Mouse (Mus musculus): ENCODE measurements around the gene Pde8a.

Gene Pde8a

DNA sequence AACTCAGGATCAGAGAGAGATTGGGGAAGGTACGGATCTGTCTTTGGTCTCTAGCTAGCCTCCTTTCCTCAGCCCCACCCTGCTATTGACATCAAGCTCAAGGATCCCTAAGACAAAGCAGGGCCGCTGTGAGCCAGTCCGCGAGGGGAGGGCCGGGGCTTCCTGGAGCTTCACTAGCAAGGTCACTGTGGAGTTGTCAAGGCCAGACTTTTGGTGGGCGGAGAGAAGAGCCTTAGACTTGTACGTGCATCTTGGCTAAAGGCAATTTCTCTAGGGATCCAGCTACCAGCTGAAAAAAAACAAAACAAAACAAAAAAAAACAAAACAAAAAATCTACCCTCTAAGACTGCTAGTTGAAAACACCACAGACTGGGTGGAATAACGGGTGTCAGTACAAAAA, 1.6 kb upstream of the Pde8a start:
- no peak for DNase-seq

DNA sequence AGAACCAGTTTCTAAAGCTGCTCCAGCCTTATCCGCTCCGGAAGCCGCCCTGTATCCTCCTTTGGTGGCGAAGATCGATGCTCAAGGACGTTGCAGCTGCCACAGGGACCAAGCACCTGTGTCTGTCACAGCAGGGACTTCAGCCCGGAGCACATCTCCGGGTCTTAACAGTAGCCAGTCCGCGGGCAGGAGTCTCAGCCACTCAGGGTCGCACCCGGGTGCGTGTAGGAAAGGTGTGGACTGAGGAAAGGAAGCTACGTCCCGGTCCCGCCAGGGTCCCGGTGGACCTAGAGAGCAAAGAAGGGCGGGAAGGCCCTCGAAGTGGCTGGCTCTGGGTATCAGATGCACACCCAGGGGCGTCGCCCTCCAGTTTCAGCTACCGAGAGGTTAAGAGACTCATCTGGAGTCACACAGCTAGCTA, 1.1 kb upstream of the Pde8a start:
- peak; percentile 65 to 73 for DNase-seq

DNA sequence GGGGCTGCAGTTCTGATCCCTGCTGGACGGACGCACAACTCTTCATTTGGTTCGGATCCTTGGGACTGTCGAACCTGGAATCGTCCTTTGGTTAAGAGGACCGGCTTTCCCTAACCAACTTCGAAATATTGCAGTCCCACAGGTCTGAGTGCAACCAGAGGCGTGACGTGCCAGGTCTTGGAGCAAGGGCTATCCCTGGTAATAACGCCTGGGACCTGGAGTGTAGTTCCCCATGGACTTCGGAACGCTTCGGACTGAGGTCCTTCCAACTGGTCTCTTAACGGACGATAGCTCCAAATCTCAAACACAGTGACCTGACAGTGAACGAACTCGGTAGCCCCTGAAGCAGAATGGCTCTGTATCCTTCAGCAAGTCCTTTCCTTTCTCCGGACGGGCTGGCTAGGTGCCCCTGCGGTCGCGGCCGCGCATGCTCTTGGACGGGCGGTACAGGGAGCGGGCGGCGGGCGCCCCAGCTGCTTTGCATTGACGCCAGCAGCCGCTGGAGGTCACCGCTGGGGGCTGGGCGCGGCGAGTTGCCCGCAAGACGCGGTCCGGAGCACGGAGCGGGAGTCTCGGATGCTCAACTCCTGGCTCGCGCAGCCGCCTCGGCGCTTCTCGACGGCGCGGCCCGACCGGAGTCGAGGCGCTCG, 574 bp upstream of the Pde8a start:
- DNase-seq, result peak; percentile 94 to 98

DNA sequence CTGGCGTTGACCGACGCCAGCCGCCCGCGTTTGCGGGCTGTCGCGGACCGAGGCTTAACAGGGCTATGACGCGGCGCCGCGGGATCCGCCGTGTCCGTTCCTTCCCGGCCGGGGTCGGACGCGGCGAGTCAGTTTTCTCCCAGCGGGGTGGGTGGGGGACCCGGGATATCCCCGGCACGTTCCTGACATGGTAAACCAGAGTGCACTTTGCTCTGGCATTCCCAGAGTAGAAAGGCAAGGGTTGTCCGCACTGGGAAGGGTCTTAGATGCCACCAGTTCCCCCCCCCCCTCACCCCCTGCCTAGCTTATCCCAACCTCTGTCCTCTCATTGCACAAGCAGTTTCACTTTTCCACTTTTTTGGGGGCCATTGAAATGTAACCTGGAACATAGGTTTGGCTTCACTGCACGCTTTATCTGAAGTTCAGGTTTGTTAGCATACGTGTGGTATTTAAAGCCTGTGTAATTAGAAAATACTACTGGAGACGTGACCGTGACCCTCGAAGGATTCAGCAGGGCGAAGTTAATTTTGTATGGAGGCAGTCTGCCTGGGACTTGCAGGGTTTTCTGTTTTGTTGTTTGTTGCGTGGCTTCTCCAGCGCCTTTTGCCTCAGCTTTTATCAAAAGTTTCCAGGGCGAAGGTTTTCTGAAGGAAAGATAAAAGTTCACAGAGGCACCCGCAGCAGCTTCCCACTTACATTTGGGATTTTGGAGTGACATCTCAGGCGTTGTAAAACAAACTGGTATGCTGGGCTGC, 934 bp downstream of the Pde8a start:
- DNase-seq, result no peak

DNA sequence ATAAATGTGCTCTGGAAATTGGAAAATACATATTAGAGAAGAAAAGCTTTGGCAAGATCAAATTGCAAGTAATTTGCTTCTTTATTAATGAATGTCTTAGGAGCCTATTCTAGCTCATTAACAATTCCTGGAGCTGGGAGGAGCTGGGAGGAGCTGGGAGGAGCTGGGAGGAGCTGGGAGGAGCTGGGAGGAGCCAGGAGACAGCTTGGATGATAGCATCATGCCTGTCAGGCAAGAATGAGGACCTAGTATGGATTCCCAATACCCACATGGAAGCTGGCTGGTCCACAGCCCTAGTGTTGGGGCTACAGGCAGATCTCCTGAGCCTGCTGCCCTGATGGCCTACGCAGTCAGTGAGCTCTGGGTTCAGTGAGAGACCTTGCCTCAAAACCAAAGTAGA, 2.6 kb downstream of the Pde8a start:
- DNase-seq, result no peak

DNA sequence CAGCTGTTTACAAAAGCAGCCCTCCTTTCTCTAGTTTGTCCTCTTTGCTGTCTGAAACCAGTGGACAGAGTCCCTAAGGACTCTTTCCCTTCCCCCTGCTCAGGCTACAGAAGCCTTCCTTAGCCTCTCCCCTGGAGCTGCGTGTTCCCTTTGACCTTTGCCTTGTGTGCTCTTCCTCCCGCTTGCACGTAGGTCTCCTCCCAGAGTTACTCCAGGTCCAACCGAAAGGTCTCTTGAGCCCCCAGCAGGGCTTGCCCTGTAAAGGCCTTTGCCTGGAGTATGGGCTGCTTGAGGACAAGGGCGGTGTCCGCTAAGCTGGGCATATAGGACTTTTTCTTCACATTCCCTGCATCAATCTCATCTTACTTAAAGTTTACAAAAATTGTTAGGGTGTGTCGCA, 5.9 kb downstream of the Pde8a start:
- no peak for DNase-seq

DNA sequence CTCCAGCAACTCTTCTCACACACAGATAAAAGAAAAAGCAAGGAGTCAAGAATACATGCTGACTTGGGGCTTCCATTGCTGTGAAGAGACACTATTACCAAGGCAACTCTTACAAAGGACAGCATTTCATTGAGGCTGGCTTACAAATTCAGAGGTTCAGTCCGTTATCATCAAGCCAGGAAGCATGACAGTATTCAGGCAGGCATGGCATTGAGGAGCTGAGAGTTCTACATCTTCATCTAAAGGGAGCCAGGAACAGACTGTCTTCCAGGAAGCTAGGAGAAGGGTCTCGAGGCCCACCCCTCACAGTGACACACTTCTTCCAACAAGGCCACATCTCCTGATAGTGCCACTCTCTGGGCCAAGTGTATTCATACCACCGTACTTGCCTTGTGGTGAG, 7.0 kb downstream of the Pde8a start:
- DNase-seq, result no peak

DNA sequence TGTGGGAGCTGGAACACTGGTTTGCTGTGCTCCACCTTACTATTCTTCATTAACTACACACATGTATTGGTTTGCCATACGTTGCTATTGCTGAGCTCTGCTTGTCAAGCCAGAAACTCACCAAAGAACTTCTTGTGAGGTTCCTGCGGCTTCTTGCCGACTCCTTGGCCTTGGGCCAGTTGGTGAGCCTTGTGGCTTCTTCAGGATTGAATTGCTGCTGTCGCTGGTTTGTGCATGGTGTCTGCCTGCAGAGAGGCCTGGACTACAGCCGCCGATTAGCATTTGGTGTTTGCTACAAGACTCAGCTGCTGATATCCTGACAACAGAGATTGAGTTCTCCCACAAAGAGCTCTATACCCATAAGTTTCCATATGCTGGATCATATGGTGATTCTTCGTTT, 10.9 kb downstream of the Pde8a start:
- DNase-seq, result no peak

DNA sequence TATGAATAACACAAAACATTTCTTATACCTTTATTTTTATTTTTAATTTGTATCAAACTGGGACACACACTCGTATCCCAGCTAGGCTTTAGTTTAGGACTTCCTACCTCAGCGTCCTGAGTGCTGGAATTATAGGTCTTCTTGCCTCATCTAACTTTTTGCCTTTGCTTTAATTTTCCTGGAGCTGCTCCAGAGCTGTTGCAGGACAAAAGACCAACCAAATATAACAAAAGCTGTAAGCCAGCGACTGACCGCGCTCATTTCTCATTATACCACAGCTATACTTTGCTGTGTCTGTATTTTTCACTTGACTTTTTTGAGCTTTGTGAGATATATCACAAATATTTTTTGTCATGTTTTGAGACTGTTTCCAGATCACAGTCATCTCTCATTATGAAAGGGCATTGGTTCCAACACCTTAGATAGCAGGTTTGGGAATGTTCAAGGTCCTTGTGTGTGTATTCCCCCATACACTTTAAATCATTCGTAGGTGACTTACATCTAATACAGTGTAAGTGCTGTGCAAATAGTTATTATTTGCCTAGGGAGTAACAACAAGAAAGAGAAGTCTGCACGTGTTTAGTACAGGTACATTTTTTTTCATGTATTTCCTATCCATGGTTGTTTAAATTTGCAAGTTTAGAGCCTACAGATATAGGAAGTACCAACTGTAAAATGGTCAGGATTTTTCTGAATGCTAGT, 16.8 kb downstream of the Pde8a start:
- no peak for DNase-seq

DNA sequence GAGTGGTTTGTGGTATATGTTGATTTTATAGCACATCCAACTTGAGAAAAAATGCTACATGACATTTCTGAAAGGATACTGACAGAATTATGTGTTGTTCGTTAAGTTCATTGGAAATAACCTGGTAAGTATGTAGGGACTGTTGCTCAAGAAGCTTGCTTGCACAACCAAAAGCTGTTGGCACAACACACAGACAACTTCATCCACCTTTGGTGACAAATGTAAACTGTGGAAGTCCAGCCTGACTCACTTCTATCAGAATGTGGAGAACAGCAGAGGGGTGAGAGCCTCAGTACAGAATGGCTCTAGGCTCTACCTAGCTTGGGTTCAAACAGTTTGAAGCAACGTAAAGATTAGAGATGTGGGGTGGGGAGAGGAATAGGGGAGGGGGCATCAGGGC, 19.3 kb downstream of the Pde8a start:
- DNase-seq, result no peak

DNA sequence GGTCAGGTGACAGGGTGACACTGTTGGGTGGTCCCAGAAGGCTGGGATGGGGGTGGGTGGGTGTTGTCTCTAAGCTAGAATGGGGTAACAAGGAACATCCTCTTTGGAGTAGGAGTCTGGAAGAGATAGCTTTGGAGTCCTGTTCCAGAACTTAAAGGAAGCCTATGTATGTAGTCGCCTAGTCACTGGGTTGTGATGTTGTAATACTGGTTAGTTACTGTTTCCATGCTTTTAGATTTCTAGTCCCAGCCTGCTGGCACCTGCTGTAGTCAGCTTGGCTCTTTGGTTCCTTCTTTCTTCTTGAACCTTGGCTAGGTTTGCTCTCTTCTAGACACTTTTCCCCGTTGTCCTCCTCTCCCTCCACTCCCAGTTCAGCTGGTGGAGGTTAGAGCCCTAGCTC, 21.7 kb downstream of the Pde8a start:
- no peak for DNase-seq

DNA sequence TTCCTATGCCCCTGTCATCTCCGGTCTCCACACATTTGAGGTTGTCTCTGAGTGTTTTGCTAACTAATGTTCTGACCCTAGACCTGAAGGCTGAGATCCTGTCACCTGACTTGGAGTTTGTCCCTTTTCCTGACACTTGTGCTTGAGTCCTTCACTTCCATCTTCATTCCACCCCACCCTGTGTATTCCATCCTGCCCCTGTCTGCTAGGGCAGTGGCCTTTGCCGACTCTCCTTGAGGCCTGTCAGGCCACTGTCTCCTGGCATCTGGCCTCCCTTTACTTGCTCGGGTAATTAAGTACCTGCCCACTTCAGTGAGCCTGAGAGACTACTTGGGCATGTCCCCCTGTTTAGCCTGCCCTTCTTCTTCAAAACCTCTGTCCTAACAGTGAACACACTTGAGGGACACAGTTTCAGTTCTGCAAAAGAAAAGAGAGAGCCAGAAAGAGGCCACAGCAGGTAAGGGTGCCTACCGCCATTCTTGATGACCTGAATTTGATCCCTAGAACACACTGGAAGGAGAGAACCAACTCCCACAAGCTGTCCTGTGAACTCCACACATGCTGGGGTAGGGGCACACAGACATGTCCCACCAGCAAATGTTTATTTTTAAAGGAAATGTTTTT, 22.3 kb downstream of the Pde8a start:
- no peak for DNase-seq

DNA sequence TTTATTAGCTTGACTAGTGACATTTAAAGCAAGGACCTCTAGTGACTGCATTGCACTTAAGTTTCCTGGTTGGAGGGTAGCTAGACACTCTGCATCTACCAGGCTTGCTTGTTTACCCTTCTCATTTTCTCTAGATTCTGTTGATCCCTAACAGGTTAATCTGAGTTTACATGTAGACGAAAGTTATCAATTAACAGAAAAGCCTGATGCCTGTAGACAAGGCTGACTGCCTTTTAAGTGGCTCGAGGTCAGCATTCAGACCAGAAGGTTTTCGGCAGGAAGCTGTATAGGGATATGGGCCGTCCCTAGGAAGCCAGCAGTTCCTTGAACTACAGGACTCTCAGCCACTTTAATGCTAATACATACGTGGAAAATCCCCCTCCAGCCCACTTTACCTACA, 30.0 kb downstream of the Pde8a start:
- DNase-seq, result no peak

DNA sequence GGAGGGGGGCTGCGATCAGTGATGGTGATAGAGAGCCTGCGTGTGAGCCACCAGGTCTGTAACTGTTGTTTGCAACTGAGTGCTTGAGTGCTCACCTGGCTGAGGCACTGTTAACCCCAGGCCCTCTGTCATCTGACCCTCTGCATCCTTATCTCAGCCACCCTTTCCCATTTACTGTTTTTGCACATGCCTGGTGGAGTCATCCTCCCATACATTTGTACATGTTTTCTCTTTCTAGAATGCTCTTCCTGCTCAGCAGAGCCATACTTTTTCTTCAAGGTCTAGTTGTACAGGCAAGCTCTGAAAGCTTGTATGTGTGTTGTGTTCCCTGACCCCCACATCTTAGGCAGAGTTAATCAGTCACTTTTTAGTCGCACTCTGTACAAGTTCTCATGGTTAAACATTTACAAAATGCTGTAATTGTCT, 36.5 kb downstream of the Pde8a start:
- no peak for DNase-seq

DNA sequence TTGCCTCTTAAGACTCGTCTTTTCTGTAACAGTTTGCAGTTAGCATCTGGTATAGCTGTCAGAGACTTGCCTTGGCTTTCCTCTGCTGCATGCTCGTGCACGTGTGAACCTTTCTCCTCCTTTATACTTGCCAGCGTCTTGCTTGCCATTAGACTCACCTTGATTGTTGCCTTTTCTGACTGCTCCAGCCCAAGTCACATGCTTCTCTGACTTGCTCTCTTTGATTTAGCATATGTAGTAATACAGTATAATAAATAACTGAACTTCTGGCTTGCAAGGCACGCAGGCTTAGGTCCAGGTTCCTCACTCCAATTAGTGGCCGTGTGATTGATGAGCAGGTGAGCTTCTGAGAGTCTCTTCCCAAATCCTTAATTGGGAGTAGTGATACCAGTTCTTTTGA, 37.2 kb downstream of the Pde8a start:
- DNase-seq, result no peak

DNA sequence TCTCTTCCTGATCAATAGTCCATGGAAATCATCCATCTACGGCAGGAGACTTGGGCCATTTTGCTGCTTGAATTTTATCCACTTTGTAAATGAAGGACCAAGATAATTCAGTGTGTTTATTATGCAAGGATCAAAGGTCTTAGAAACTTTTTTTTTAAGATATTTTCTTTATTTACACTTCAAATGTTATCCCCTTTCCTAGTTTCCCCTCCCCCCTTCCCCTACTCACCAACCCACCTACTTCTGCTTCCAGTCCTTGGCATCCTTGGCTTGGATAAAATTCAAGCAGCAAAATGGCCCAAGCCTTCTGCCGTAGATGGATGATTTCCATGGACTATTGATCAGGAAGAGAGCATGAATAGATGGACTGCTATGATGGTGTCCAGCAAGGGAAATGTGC, 38.1 kb downstream of the Pde8a start:
- no peak for DNase-seq

DNA sequence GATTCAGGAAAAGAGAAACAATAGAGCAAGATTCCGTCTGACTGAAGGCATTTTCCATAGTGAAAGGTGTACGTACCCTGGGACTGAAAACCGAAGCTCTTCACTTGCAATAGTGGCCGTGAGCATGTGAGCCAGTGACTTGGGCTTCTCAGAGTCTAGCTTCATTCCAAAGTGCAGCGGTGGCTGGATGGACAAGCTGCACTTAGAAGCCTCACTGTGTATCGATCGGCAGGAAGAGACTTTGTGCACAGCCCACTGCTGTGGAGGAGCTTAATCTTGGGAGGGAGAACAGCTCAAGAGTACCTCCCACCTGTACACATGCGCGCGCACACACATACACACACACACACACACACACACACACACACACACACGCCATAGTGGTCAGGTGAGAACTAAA, 39.9 kb downstream of the Pde8a start:
- no peak for DNase-seq

DNA sequence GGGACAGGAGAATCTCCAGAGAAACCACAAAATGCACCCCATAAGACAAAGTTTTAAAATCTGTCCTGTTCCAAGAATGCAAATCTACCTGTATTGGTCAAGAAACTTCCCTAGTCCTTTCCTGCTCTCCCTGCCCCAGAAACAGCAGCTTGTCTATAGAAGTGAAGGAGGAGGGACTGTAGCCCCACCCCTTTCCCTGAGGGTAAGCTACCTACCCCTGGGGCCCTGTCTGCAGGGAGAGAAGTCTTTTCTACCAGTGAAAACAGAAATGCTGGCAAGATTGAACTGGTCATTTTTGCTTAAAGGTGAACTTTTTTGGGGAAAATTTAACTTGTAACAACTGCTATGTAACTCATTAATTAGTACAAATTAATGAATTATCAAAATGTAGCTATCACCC, 41.2 kb downstream of the Pde8a start:
- DNase-seq, result no peak

DNA sequence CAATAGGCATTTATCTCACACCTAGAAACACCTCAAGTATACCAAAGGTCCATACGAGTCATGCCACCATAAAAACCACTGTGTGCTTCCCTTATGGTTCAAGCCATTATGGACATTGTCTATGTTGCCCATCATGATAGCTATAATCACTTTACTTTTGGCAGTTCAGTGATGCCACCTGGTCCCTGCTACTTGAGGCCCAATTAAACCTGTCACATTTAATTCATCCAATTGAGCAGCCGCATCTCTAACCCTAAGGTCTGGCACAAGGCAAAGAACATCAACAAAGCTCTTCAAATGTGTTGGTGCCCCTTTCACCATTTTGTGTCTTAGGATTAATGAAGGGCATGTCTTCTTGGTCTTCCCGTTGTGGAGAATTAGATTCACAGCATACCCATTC, 42.1 kb downstream of the Pde8a start:
- no peak for DNase-seq

DNA sequence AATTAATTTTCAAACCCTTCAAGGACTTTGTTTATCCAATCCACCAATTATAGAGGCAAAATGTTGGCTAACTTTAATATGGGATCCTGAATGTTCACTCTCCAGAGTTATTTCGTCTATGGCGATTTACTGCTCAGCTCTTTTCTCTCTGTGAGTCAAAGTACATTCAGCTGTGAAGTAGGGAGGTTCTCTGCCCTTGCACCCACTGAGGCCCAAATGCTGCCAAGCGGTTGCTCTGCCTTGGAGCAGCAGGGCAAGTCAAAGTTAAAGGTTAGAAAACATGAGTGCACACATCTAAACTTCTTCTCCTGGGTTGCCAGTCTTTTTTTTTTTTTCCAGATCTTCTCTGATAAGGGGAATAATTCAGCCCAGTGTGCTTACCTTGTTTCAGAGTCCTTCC, 43.4 kb downstream of the Pde8a start:
- DNase-seq, result no peak

DNA sequence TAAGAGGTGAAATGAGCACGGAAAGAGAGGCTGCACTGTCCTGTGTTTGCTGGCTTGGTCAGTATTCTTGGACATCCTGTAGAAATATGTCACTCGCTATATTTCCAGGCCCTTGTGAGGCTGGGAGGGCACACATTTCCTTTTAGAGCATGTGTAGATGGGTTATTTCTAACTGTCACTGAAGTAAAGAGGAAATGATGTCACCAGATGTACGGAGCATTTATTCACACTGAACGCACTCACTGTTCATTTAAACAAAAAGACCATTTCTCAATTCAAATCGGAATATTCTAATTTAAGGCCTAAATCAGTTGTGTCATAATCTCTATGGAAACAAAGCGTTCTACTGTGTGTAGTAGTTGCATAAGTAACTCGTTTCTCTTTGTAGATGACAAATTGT, 48.2 kb downstream of the Pde8a start:
- DNase-seq, result no peak

DNA sequence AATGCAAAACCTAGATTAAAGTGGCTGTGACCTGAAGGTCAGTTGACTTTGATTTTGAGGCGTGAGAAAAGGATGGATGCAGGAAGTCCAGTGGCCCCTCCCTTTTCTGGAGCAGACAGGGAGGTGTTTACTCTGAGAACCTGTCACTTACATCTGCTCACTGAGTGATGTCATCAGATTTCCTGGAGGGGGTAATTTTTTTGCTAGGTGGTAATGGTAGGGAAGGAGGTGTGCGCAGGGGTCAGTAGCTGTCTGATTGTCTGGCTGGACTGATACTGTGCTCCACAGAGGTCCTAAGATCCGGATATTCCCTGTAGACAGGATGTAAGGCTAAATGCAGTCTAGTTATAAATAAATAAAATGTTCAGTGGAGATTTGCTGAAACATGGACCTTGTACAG, 59.5 kb downstream of the Pde8a start:
- DNase-seq, result no peak

DNA sequence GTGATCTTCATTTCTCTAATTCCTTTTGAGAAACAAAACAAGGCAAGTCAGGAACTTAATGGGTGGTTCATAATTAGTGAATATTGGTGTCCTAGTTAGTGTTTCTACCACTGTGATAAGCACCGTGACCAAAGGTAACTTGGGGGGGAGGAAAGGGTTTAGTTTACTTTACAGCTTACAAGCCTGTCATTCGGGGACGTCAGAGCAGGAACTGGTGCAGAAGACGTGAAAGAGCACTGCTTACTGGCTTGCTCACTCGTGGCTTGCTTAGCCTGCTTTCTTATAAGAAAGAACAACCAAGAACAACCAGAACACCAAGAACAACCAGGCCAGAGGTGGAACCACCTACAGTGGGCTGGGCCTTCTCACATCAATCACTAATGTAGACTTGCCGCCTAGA, 65.6 kb downstream of the Pde8a start:
- no peak for DNase-seq

DNA sequence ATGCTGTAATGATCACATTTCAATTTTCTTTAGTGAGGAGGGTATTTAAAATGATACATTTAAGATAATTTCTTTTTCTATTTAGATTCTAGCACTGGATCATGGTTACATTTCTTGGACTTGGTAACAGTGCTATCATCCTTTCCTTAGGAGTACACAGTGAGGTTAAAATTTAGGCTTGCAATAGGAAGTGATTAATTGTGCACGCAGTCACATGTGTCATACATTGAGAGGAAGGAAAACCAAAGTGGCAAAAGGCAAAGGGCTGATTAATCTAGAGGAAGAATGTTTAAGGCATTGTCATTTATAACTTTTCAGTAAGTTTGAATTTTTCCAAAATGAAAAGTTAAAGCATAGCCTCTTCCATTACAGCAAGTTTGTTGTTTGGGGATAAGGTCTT, 67.8 kb downstream of the Pde8a start:
- no peak for DNase-seq

All from spleen, adult 18-20 months (tissue).